Mouse (Mus musculus): ENCODE results near the gene CN725425. TPM values are rescaled to one million over a fixed set of nuclear protein-coding genes. Genes with fewer than 3 reads are reported as not detected.

The CN725425 gene
- polyA plus RNA-seq, 1 experiment = not detected

DNA sequence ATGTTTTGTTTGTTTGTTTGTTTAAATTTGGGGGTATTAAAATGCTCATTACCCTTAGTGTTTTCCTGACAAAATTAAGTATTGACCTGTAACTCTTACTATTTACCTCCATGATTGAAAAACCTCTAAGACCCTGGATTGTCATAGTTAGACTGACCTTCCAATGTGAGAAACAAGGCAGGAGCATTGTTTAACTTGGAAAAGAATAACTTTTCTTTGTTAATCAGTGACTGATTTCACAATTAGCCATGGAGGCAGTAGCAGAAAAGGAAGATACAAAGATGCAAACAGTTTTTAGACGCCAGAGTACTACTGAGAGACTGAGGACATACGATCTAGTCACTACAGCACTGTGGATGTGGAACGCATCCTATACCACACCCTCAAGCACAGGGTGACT, 4.2 kb downstream of the CN725425 start:
- H3K27ac ChIP-seq (ENCODE audit: insufficient read depth, low read length) = no peak overlapping the region
- H3K27me3 ChIP-seq (ENCODE audit: control insufficient read depth, insufficient read depth, low read length) = no peaks in the 10 kb centered on the region
- no peak overlapping the region for H3K4me3 ChIP-seq (ENCODE audit: extremely low read depth, insufficient read depth, insufficient read length)
- TF ChIP-seq POLR2A (IDR thresholded peaks at IDR 0.05; ENCODE audit: low read depth, low read length) (no peak), CTCF (IDR thresholded peaks at IDR 0.05; ENCODE audit: extremely low read depth, insufficient read depth, insufficient read length, insufficient replicate concordance) (no peak)
- H3K36me3 ChIP-seq (ENCODE audit: control insufficient read depth, insufficient read depth, low read length) = no peaks in the 10 kb centered on the region
- no peak for DNase-seq (ENCODE audit: low read depth in 1 of 2, low spot score in 2 of 2)
- WGBS = 92% methylated on average over 3 of the region's 3 CpGs
- H3K4me1 ChIP-seq (ENCODE audit: control insufficient read depth, insufficient read depth, insufficient read length) = no peaks in the 10 kb centered on the region

DNA sequence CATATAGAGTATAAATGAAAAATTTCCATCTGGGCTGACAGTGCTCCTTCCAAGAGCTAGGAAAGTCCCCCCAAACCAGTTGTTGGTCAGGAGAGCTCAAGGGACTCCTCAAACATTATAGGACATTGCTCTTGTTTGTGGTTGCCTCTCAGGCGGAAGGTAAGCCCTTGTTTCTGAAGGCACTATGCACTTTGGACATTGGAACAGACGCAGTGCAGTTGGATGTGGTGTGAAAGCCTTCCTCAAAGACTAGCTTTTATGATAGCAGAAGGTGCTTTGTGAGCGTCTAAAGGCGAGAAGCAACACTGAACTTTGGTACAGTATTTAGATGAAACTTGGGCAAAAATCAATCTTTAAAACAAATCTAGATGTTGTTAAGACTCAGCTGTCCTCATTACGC, 7.2 kb downstream of the CN725425 start:
- Histone ChIP-seq H3K27me3 (ENCODE audit: control insufficient read depth, insufficient read depth, low read length) (no peaks in the 10 kb centered on the region), H3K4me1 (ENCODE audit: control insufficient read depth, insufficient read depth, insufficient read length) (no peaks in the 10 kb centered on the region), H3K36me3 (ENCODE audit: control insufficient read depth, insufficient read depth, low read length) (no peaks in the 10 kb centered on the region), H3K4me3 (ENCODE audit: extremely low read depth, insufficient read depth, insufficient read length) (no peak overlapping the region), H3K27ac (ENCODE audit: insufficient read depth, low read length) (no peak overlapping the region)
- DNase-seq (ENCODE audit: low read depth in 1 of 2, low spot score in 2 of 2) = no peak
- no peak for TF ChIP-seq CTCF (IDR thresholded peaks at IDR 0.05; ENCODE audit: extremely low read depth, insufficient read depth, insufficient read length, insufficient replicate concordance)
- no peak for TF ChIP-seq POLR2A (IDR thresholded peaks at IDR 0.05; ENCODE audit: low read depth, low read length)
- 90% methylated on average over 5 of the region's 5 CpGs for WGBS

DNA sequence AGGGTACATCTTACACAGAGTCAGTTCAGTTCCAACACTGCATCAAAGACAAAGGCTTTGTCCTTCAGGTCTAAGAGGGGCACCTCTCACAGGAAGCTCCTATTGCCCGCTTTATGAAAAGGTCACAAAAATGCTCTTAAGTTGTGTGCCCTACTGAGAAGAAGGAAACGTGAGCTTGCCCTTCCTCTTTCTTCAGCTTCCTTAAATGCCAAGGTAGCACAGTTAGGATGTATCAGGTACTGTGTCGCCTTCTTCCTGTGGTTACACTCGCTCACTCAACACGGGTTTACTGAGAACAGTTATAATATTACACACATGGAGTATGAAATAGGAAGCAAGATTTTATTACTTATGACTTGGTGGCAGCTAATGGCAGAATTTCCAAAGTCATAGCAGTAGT, 38.0 kb downstream of the CN725425 start:
- WGBS = 23% methylated on average over 5 of the region's 5 CpGs
- Histone ChIP-seq H3K27me3 (ENCODE audit: control insufficient read depth, insufficient read depth, low read length) (no peaks in the 10 kb centered on the region), H3K4me1 (ENCODE audit: control insufficient read depth, insufficient read depth, insufficient read length) (no peaks in the 10 kb centered on the region), H3K27ac (ENCODE audit: insufficient read depth, low read length) (no peak overlapping the region), H3K36me3 (ENCODE audit: control insufficient read depth, insufficient read depth, low read length) (no peaks in the 10 kb centered on the region), H3K4me3 (ENCODE audit: extremely low read depth, insufficient read depth, insufficient read length) (no peak overlapping the region)
- no peak for TF ChIP-seq CTCF (IDR thresholded peaks at IDR 0.05; ENCODE audit: extremely low read depth, insufficient read depth, insufficient read length, insufficient replicate concordance)
- no peak for TF ChIP-seq POLR2A (IDR thresholded peaks at IDR 0.05; ENCODE audit: low read depth, low read length)
- no peak for DNase-seq (ENCODE audit: low read depth in 1 of 2, low spot score in 2 of 2)

DNA sequence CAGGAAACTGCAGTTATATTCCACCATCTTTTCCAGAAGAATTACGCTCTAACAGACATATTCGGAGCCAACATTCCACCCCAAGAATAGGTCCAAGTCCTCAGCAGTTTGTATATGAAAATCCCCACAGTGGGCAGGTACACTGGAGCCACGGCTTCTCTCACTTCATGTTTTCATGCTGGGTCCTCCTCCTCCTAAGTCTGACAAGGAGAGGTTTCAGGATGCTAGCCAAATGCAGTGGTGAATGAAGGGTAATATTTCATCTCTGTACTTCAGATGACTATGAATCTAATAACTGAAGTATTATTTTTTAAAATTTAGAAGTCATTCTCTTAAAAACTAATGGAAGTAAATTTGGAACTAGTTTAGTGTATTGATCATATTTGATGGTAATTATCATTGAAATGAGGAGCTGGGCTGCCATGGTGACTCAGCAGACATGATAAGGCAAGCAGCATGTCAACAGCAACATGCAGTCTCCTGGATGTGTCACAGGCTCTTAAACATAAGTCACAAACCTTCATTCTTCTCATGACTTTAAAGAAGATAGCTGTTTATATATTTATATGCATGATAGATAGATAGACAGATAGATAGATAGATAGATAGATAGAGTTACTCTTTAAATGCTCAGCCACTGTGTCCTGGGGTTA, 41.5 kb downstream of the CN725425 start:
- Histone ChIP-seq H3K27ac (ENCODE audit: insufficient read depth, low read length) (no peak overlapping the region), H3K4me1 (ENCODE audit: control insufficient read depth, insufficient read depth, insufficient read length) (no peaks in the 10 kb centered on the region), H3K27me3 (ENCODE audit: control insufficient read depth, insufficient read depth, low read length) (no peaks in the 10 kb centered on the region), H3K36me3 (ENCODE audit: control insufficient read depth, insufficient read depth, low read length) (no peaks in the 10 kb centered on the region), H3K4me3 (ENCODE audit: extremely low read depth, insufficient read depth, insufficient read length) (no peak overlapping the region)
- DNase-seq (ENCODE audit: low read depth in 1 of 2, low spot score in 2 of 2) = no peak
- TF ChIP-seq CTCF (IDR thresholded peaks at IDR 0.05; ENCODE audit: extremely low read depth, insufficient read depth, insufficient read length, insufficient replicate concordance) (no peak), POLR2A (IDR thresholded peaks at IDR 0.05; ENCODE audit: low read depth, low read length) (no peak)
- 87% methylated on average over 3 of the region's 3 CpGs for WGBS

DNA sequence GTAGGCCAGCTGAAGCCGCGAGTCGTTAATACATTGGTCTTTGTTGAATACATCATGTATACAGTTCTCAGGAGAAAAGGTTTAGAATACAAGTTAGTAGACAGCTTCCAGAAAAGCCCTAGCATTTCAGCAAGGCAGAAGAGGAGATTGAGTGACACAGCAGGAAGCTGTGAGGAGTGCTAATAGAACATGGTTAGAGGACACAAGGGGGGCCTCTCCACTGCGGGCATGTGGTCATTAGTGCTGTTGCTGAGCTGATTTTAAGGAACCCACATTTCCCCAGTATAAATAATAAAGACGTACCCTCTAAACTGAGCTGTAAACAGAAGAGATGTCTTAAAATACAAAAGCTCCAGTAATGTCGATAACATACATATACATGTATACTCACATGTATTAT, 51.5 kb downstream of the CN725425 start:
- Histone ChIP-seq H3K4me3 (ENCODE audit: extremely low read depth, insufficient read depth, insufficient read length) (no peak overlapping the region), H3K4me1 (ENCODE audit: control insufficient read depth, insufficient read depth, insufficient read length) (no peaks in the 10 kb centered on the region), H3K36me3 (ENCODE audit: control insufficient read depth, insufficient read depth, low read length) (no peaks in the 10 kb centered on the region), H3K27me3 (ENCODE audit: control insufficient read depth, insufficient read depth, low read length) (no peaks in the 10 kb centered on the region), H3K27ac (ENCODE audit: insufficient read depth, low read length) (no peak overlapping the region)
- TF ChIP-seq POLR2A (IDR thresholded peaks at IDR 0.05; ENCODE audit: low read depth, low read length) = no peak
- TF ChIP-seq CTCF (IDR thresholded peaks at IDR 0.05; ENCODE audit: extremely low read depth, insufficient read depth, insufficient read length, insufficient replicate concordance) = no peak
- 62% methylated on average over 6 of the region's 6 CpGs for WGBS
- DNase-seq (ENCODE audit: low read depth in 1 of 2, low spot score in 2 of 2) = no peak

GRCm38 (mm10) chr15:91251544-91252408, 52.5 kb downstream of the CN725425 start:
- WGBS = 71% methylated on average over 9 of the region's 9 CpGs
- TF ChIP-seq CTCF (IDR thresholded peaks at IDR 0.05; ENCODE audit: extremely low read depth, insufficient read depth, insufficient read length, insufficient replicate concordance) = no peak
- TF ChIP-seq POLR2A (IDR thresholded peaks at IDR 0.05; ENCODE audit: low read depth, low read length) = no peak
- no peak overlapping the region for H3K4me3 ChIP-seq (ENCODE audit: extremely low read depth, insufficient read depth, insufficient read length)
- H3K27ac ChIP-seq (ENCODE audit: insufficient read depth, low read length) = no peak overlapping the region
- no peaks in the 10 kb centered on the region for H3K4me1 ChIP-seq (ENCODE audit: control insufficient read depth, insufficient read depth, insufficient read length)
- H3K36me3 ChIP-seq (ENCODE audit: control insufficient read depth, insufficient read depth, low read length) = no peaks in the 10 kb centered on the region
- no peak for DNase-seq (ENCODE audit: low read depth in 1 of 2, low spot score in 2 of 2)
- H3K27me3 ChIP-seq (ENCODE audit: control insufficient read depth, insufficient read depth, low read length) = no peaks in the 10 kb centered on the region

GRCm38 (mm10) chr15:91252956-91253355, 53.7 kb downstream of the CN725425 start:
- Histone ChIP-seq H3K27ac (ENCODE audit: insufficient read depth, low read length) (no peak overlapping the region), H3K4me3 (ENCODE audit: extremely low read depth, insufficient read depth, insufficient read length) (no peak overlapping the region), H3K36me3 (ENCODE audit: control insufficient read depth, insufficient read depth, low read length) (no peaks in the 10 kb centered on the region), H3K4me1 (ENCODE audit: control insufficient read depth, insufficient read depth, insufficient read length) (no peaks in the 10 kb centered on the region), H3K27me3 (ENCODE audit: control insufficient read depth, insufficient read depth, low read length) (no peaks in the 10 kb centered on the region)
- DNase-seq (ENCODE audit: low read depth in 1 of 2, low spot score in 2 of 2) = no peak
- TF ChIP-seq CTCF (IDR thresholded peaks at IDR 0.05; ENCODE audit: extremely low read depth, insufficient read depth, insufficient read length, insufficient replicate concordance) = no peak
- no peak for TF ChIP-seq POLR2A (IDR thresholded peaks at IDR 0.05; ENCODE audit: low read depth, low read length)
- whole genome bisulfite sequencing = 45% methylated on average over 8 of the region's 8 CpGs
